Mouse (Mus musculus) adrenal gland, postnatal 36 days (tissue): ENCODE measurements around the gene 5730507C01Rik. TPM values are rescaled to one million over a fixed set of nuclear protein-coding genes. Genes with fewer than 3 reads are reported as not detected.
"Not testable (repeated sequence)": the region's sequence is repeated elsewhere in the genome, so short reads cannot be mapped to it uniquely, and the experiment has no call there.

Experiments
- DNase-seq, 2 experiments: peaks; one replicate each; pipeline ENCODE4 v3.0.0; 2021; ENCODE audit warnings: mixed read lengths in 1 of 2
- long read RNA-seq, 2 experiments: library from polyadenylated mRNA; stranded (forward); transcript quantifications; one replicate each; pipeline ENCODE4 v2.0.0; 2021; ENCODE audit warnings: borderline sequencing depth in 2 of 2
- total RNA-seq, 2 experiments: library from RNA; stranded (reverse); gene quantifications; 2 replicates each; pipeline ENCODE4 v1.2.3; 2021

Gene 5730507C01Rik
- under 1 TPM; 0.66 to 0.86 TPM for total RNA-seq
- long read RNA-seq, experiment 1 = 0 reads
- long read RNA-seq, experiment 2 = 0 reads

GRCm38 (mm10) chr12:18514171-18514570 lies at the start of gene 5730507C01Rik:
5730507C01Rik (plus strand) TSS chr12:18514510.
- DNase-seq = peak; percentile 69 to 74

- DNase-seq = not testable (repeated sequence)
Observed at GRCm38 (mm10) chr12:18514616-18515015, 306 bp downstream of the 5730507C01Rik start.

GRCm38 (mm10) chr12:18515077-18515476 lies 767 bp downstream of the 5730507C01Rik start:
- peak; percentile 7 to 18 for DNase-seq
